Mouse (Mus musculus) frontal cortex, adult (tissue): ENCODE measurements around the gene Cd47.
A peak's percentile ranks its signal among the peaks of the same experiment; 100 is the strongest.

Experiments used
- ATAC-seq: cut with Nextera tagmentation; 2 replicates; pipeline ENCODE4 v1.9.2; 2017; ENCODE audit warnings: mild to moderate bottlenecking, moderate library complexity, mixed read lengths; ENCODE audit not compliant: low TSS enrichment

Cd47 gene

DNA sequence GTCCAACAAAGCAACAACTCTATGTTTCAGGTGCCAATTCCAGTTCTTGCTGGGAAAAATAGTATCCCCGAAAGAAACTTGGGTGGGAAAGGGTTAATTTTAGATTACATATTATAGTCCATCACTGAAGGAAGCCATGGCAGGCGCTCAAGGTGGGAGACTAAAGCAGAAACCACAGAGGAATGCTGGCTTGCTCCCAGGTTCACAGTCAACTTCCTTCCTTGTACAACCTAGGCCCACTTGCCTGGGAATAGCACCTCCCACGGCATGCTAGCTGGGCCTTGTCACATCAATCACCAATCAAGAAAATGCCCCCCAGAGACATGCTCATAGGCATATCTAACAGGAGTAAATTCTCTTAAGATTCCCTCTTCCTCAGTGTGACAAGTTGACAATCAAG is 32.0 kb downstream of the Cd47 start:
- ATAC-seq: no peak

DNA sequence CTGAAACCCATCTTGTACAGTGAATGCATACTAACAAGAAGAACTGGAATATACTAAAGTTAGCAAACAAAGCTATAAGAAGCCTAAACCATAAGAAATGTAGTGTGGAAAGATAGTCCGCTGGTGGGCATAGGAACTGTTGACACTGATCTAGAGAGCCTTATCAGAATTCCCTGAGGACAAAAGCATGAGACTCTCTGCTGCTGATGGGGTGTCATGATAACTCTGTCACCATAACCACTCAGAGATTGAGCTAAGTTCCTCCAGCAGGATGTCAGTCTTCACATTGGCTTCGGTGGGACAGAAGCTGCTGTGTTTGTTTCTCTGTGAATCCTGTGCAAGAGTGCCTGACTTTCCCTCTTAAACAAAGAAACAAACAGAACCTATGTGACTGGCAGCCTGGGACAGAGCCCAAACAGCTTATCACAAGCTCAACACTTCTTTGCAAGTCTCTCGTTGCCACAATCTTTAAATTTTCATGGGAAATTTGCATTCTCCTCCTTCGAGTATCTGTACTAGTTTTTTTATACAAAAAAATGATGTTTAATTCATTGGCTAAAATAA is 33.9 kb downstream of the Cd47 start:
- ATAC-seq: no peak

DNA sequence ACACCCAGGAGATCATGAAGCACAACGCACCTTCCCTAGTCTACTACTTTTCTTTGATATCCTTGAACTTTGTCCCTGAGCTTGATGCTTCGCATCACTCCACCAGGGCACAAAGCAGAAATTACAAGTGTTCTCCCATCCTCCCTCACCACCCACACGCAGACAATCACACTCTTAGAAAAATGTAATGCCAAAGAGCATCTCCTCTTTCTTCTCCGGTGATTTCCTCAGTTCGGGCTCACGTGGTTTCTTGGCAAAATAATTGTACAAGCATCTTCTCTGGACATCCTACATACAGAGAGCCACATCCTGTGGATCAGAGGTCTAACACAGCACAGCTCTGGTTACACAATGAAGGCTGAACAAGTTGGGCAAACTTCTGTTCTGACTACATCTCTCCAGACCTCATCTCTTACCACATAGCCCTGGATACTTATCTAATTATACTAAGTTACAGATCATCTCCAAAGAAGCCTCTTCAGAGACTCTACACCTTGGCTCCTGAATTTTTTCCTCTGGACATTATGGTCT is 36.4 kb downstream of the Cd47 start:
- ATAC-seq: no peak

DNA sequence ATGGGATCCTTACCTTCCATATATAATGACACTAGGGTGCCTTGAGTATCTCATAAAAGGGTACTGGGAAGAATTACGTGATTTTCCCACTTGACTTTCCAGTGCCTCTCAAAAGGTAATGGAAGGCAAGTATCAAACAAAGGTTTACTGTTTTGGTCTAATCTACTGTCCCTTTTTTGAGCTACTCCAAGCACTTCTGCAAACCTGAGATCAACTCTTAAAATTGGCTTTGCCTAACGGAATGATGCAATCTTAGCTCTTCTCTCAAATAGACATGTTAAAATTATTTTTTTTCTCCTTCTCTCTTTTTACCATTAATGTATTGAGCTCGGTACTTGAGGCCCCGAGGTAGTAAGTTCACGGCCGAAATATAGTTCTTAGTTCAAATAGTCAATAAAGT is 38.6 kb downstream of the Cd47 start:
- ATAC-seq: no peak

DNA sequence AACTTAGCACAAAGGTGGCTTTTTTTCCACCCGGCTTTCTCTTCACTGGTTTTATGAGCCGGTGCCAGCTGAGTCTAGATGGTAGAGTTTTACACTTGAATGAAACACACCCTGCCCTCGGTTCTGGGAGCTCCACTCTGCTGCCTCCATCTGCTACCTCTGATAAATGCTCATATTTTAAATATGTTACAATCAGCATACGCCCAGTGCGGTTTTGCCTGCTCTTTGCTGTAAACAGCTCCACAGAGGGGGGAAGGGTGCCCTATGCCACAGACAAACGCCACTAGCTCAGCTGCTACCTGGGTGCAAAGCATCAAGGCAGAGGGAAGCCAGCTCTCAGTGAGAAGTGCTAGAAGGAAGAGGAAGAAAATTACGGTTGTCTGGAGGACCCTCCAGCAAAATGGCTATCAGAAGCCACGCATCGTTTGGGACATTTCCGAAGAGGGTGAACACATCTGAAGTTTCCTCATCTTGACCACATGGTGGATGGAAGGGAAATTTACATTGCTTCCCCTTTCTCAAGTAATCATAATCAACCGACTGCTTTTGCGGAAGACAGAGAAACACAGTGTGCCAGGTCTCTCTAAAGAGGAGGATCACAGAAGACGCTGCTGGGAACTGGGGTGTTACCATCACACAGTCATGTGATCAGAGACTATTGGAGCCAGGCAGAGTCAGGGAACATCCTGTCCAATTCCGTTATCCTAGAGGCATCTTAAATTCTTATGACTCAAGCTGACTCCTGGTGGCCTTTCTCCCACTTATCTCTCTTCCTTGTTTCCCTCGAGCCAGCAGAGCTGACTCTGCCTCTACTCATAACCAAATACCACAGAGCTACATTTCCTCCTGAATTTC is 39.6 kb downstream of the Cd47 start:
- peak; percentile 34 for ATAC-seq

DNA sequence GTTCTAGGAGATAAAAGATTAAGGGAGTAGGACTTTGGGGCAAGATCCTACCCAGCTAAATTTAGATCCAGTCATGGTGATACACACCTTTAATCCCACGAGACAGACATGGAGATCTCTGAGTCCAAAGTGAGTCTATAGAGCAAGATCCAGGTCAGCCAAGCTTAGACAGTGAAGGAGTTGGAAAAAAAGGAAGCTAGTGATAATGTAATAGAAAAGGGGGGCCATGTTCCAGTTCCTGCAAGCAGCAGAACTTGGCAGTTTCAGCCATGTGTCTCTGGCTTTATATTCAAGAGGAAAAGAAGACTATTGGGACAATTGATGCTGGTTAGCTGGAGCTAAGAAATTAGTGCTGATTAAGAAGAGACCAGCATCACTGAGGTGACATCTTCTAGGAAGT is 43.4 kb downstream of the Cd47 start:
- ATAC-seq: no peak

DNA sequence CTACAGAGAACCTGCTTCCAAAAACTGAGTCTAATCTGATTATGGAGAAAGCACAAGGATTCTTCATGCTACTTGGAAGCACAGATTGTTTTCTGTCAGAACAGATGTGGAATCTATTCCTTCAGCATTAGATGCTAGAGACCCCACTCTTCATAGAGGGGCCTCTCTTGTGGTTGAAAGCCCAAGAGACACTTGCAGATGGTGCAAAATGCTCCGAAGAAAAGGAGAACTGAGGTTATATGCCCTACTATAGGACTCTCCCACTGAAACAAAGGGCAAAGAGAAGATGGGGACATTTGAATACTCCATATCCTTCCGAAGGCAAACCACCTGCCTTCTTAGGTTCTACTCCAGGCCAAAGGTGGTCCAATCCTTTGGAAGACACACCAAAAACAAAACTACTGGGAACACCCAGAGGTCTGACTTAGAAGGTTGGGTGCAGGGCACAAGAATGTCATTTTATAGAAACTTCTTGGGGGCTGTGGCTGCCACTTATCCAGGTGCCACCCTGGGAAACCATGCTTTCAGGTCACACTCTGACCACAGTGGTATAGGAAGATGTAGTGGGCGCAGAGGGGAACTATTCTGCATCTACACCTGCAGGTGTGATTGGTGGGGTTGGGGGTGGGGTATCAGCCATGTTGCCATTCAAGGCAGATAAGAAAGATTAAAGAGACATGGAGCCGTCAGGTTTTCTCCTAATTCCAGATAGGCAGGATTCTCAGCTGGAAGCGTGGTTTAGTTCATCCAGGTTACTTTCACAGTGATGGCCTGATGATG is 47.1 kb downstream of the Cd47 start:
- no peak for ATAC-seq

DNA sequence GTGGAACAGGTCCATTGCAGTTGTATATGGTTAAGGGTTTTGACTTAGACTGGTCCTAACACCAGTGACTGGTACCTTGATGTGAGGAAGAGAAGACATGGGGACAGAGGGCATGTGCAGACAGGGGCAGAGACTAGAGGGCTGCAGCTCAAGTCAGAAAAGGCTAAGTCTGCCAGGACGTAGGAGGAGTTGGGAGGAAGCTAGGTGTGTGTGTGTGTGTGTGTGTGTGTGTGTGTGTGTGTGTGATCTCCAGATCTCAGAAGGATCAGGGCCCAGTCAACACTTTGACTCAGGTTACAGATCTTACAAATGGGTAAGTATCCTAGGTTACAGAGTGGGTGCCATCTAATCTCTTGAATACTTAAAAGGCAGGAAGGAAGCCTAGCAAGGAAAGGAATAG is 48.3 kb downstream of the Cd47 start:
- ATAC-seq: no peak

DNA sequence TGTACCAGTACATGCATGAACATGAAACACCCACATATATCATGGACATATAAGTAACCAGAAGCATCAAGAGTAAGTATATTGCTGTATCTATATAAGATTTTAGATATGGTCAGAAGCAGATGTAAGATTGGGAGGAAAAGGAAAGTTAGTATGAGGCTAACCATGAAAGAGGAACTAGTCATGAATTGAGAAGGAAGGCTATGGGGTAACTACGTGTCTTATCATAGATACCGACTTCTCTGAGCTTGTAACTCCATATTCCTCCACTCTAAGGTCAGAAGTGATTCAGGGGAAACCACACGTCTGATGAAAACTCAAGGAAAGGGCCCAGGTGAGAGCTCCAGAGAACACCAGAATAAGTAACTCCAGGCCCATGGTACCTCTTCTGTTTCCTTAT is 52.6 kb downstream of the Cd47 start:
- no peak for ATAC-seq

DNA sequence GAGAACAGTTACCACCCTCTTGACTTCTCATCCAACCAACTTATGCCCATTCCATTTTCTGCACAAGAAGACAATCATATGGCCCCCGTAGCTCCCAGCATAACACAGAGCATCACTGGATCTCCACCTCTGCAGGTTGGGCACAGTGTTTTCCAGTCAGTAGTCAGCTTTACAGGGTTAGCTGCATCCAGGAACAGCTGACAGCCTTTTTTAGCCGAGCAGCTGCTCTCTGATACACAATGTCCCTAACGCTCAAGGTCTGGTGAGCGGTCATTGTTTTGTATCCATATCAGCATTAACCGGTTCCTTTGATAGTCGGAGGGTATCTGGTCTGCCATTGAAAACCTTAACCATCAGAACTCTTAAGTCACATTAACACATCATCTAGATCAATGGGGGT is 53.3 kb downstream of the Cd47 start:
- no peak for ATAC-seq

DNA sequence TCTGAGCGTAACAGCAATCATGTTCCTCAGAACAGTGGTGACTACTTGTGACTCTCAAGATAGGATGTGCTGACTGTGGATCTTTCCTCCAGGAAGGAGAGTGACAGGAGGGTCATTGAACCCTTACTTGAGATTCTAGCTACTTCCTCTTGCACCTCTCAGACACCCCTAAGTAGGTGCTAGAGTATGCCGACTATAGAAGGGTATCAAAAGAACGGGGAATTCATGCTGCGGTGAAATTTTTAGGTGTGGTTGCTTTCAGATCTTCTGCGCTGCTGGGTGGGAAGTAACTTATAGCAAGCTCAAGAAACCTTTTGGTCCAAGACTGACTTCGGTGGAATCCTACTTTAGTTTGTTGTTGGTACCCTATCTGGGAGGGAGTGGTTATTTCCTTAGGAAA is 53.9 kb downstream of the Cd47 start:
- no peak for ATAC-seq

DNA sequence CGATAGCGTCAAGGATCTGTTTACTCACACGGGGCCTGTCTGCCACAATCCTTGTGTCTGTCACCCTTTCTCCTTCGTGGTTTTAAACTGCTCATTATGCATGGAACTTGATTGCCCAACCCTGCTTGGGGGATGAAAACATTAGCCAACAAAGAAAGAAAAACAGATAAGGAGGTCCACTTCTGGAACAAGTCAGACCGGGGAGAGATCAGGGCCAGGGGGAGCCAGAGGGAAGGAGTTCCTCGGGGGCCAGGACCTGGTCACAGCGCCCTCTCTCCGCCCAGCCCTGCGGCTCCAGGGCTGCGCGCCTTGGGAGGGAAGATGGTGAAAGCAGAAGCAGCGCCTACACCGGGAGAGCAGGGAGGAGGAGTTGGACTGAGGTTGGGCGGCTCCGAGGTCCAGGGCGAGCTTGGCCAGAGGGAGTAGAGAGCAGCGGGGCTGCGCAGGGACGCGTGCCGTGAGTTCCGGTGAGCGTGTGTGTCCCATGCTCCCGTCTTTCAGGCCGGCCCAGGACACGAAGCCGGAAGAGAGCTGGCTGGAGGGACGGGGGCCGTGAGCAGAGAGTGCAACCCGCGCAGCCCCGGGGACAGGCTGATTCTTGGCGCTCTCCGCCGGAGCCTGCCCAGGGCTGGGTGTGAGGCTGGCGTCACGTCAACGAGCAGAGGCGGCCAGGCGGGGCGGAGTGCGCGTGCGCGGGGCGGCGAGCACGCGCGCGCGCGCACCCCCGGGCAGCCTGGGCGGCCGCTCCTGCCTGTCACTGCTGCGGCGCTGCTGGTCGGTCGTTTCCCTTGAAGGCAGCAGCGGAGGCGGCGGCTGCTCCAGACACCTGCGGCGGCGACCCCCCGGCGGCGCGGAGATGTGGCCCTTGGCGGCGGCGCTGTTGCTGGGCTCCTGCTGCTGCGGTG is 54.9 kb downstream of the Cd47 start:
- ATAC-seq: peak; percentile 78

DNA sequence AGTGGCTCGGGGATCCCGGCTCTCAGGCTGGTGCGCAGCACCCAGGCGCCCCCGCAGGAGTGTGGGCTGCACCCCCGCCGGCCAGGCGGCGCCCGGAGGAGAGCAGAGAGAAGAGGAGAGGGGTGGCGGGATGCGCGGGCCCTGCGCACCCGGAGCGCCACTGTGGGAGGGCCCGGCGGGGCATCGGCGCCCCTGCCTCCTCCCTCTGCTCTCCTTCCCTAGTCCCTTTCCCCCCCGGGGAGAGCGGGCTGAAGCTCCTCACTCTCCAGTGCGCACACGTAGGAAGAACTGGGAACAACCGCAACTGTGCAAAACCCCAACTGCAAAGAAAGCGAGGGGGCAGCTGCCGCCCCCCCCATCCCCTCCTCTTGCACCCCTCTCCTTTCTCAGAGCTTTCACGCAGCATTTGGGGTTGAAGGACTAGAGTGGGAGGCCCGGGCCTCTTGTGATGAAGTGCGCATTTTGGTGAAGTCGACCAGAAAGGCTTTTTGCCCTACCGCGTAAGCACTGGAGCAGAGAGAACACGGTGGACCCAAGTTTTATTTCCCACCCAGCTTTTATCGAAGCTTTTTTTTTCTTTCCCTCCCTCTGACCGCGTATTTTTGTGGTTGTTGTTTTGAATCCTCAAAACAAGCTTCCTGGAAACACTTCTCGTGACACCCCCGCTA is 55.6 kb downstream of the Cd47 start:
- ATAC-seq: peak; percentile 63

DNA sequence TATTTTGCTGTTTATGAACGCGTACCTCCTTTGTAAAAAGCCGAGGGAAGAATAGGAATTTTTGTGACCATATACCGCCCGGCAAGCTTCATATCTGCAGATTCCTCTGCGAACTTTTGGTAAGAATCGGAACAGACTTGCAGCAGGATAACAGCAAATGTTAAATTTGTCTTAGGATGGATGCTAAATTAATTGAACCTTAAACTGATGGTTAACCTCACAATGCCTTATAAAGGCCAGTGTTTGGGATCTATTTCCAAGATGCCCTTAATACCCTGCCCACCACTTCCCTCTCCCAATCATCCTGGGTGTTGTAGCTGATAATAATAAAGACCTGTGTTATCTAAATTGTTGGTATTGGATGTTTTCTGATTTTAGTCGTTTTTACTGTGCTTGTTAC is 56.3 kb downstream of the Cd47 start:
- ATAC-seq: no peak

DNA sequence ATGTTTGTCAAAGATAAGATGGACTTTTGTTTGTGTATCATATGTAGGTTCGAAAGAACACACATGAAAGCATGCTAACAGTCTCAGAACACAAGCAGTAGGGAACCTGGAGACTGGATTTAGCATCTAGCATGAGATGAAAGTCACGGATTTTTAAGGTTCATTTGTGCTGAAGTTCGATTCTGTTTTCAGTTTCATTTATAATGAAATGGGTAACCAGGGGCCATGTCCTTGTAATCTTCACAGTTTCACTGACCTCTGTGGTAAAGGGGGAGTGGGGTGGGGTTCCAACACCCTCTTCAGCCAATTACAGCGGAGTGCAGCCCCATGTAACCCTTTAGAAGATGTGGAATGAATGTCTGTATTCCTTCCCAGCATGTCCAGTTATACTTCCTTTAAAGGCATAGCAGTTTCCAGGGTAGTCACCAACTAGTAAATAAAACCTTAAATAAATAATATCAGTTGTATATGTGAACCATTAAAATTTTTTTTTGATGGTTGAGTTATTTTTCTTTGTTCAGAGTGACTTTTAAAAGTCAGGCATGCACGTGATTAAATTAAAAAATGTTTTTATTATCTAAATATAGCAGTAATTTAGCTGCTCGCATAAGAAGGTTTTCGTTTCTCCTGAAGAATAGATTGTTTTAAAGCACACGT is 57.3 kb downstream of the Cd47 start:
- ATAC-seq: no peak

DNA sequence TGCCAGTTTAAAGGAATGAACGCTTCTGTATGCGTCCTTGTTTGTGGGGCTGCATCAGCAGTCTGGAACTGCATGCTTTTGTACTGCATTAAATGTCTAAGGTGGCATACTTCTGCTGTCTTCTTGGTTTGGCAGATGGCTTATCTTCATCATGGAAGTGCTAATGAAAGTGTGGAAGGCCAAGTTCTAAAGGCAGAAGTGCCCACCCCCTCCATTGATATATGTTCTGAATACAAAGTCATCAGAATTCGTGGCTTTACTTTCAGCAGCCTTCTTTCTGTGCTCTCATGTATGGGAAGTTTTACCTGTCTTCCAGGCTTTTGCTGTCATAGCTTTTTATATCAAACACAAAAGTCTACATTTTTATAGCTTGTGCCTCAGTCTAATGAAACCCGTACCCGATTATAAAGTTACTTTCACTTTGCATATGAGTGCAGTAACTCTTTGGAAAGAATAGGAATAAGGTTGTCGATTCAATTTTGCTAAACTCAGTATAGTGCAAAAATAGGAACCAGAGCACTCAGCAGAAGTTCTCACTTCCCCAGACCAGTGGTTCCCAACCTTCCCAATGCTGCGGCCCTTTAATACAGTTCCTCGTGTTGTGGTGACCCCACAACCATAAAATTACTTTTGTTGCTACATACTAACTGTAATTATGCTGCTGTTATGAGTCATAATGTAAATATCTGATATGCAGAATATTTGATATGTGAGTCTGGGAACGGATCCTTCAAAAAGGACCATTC is 58.0 kb downstream of the Cd47 start:
- ATAC-seq: no peak

DNA sequence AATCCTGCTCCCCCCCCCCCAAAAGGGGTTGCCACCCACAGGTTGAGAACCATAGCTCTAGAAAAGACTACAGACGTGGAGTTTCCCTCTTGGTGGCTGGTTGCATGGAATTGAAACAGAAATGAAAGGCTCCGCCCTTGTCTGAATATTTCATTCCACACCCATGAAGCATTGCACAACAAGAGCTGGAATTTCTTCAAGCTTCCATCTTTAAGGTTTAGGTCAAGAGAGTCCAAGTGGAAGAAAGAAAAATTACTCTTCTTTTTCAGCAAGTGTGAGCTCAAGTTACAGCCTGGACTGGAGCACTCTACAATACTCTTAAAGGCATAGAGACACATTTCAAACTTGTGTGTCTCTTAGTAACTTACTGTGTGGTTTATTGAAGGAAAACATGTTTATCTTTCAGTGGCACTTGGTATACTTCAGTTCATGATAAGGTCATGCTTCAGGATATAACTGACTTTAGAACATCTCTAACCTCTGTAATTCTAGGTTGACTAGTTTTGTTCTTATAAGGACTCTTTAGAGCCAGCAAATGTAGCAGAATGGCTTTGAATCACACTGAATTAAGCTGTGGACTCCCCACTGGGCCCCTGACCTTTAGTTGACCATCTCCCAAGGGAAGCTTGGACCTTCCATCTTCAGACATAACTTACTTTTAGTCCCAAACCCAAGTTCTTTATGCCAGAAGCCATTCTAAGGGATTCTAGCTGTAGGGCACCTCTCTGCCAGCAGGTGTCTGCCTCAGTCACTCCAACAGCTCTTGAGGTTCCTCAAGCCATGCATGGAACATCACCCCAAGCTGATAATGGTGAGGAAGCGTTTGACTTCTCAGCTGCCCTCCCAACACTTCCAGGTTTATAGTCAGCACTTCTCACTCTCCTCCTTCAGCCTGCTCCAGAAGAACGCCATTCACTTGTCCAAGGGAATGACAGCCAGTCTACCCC is 58.8 kb downstream of the Cd47 start:
- ATAC-seq: no peak

DNA sequence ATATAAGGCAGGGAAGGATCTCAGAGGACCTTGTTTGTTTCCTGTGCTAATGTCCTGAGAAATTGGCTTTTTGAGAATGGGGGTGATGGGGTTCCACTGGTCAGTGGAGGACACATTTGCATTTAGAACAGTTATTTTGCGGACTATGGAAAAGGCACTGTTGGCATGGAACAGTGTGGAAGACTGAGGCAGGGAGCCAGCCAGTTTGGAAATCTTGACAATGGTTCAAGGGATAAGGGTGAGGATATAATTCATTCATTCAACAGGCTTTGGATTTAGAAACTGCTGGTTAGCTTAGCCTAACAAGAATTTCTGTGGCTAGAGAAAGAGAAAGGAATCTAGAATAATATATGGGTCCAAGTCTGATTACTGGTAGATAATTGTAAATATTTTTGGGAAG is 61.7 kb downstream of the Cd47 start:
- no peak for ATAC-seq

DNA sequence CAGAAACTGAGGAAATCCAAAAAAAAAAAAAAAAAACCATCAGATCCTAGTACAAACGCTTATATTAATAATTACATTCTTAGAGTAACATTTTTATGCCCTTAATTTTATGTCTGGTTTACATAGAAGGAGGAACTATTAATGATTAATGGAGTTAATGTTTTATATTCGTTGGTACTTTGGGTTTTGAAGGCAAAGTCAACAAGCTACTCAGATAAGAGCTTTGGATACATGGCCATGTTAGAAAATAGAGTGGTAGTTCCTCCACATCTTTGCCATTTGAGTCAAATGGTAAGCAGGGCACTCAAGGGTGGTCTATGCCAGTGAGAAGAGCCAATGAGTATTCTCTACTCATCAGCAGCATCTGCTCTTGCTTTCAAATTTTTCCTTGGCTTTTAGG is 66.3 kb downstream of the Cd47 start:
- ATAC-seq: no peak
